Mouse (Mus musculus): Measurements from ENCODE around the gene Tlk2.

Gene Tlk2

DNA sequence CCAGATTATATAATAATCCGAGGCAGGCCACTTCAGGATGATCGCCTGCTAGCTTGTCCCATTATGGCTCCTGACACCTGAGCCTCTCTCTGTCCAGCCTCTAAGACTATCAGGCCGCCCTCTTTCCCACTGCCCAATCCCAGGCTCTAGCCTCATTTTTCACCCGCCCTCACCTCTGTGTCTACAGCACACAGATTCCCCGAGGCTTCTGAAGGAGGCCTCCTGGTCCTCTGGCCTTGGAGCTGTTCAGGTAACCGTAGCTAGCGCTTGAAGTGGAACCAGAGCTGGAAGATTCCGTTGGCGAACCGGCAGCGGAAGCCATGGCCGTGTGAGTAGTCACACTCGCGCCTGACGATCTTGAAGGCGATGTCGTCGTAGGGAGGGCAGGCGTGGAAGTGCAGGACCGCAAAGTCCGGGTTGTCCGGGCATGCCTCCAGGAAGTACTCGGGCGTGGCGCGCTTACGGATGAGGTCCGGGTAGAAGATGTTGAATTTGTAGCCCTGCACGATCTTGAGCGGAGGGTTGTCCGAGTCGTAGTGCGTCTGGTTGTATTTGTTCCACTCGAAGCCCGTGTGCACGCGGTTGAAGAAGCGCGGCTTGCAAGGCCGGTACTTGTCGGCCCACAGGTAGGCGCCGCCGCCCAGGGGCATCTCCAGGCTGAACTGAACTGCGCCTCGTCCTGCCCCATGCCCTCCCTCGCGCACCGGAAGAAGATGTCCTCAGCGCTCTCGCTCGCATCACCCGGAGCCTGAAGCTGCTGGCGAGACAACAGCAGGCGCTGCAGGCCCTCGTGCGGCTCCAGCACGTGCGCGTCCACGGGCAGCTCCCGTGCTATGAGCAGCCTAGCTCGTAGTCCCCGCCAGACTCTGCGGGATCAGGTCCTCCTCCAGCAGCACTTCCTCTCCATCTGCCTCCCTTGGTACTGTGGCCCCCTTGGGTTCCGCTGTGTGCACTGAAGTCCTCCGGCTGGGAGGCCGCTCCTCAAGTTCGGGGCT lies 13.8 kb upstream of the Tlk2 start:
- DNase-seq (ENCODE audit: low read depth, low spot score) = no peak

DNA sequence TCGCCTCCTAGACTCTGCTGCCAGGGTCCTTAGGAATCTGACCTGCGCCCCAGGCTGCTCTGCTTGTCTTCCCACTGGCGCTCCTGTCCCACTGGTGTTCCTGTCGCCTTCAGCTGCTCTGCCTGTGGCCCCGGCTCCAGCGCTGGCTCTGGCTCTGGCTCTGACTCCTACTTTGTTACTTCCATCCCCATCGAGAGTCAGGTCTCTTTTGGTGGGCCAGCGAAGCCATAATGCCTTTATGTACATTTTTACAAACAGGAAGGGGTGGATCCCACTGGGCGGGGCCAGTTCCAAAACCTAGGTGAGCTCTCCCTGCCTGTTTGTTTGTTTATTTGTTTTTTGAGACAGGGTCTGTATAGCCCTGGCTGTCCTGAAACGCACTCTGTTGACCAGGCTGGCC lies 11.8 kb upstream of the Tlk2 start:
- DNase-seq (ENCODE audit: low read depth, low spot score) = no peak

DNA sequence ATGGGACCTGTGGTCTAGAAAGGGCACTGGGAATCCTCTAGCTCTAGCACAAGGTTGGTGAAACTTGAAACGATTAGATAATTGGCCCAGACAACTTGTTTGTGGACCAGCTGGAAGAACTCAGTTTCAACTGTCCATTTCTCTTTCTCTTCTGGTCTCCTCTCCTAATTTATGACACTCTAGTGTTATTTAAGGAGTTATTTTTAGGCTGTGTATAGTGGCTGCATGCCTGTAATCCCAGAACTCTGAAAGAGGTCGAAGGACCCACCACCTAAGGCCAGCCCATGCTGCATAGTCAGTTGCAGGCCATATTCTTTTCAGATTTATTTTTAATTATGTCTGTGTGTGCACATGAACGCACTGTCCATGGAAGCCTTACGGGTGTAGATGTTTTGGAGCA lies 916 bp downstream of the Tlk2 start:
- DNase-seq (ENCODE audit: low read depth, low spot score) = no peak

DNA sequence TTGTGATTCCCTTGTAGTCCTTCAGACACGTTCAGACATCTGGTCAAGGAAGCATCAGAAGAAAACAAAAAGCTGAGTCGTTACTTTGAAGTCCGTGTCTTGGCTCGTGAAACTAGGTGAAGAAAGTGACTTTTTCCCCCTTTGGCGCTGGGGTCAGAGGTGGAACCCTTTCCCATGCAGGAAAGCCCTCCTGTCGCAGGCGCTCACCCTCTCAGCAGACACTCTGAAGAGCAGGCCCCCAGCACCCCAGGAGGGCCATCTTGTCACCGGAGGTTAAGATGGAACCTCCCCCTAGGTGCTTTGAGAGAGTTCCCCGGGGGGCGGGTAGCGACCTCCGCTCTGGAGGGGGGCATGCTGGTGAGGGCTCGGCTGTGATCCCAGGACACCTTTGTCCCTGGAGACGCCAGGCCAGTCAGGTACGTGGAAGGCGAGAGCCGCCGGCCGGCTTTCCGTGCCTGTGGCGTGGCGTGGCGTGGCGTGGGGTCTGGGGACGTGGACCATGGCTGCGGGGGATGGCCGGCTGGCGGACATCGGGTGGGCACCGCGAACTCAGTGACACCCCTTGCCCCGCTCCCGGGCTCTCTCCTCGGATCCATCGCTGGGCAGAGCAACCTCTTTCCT lies 2.0 kb downstream of the Tlk2 start:
- peak; percentile 72 for DNase-seq (ENCODE audit: low read depth, low spot score)

DNA sequence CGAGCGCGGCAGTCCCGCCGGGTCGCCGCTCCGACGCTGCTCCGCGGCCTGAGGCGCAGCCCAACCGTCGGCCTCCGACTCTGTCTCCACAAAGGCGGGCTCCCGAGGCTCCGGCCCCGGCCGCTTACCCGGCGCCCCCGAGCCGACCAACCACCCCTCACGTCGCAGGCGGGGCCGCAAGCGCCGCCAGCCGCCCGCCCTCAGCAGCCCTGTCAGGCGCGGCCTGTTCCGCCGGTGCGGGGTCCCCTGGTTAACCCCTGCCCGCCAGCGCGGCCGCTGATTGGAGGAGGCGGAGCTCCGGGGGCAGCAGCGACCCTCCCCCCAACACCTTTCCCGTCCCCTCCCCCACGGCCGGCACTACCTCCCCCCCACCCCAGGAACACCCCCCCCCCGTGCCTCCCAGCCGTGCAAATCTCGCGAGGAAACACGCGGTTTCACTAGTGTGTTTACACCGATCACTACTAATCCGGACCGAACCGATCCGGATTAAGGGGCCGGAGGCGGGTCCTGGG lies 2.6 kb downstream of the Tlk2 start:
- DNase-seq (ENCODE audit: low read depth, low spot score) = peak; percentile 95

DNA sequence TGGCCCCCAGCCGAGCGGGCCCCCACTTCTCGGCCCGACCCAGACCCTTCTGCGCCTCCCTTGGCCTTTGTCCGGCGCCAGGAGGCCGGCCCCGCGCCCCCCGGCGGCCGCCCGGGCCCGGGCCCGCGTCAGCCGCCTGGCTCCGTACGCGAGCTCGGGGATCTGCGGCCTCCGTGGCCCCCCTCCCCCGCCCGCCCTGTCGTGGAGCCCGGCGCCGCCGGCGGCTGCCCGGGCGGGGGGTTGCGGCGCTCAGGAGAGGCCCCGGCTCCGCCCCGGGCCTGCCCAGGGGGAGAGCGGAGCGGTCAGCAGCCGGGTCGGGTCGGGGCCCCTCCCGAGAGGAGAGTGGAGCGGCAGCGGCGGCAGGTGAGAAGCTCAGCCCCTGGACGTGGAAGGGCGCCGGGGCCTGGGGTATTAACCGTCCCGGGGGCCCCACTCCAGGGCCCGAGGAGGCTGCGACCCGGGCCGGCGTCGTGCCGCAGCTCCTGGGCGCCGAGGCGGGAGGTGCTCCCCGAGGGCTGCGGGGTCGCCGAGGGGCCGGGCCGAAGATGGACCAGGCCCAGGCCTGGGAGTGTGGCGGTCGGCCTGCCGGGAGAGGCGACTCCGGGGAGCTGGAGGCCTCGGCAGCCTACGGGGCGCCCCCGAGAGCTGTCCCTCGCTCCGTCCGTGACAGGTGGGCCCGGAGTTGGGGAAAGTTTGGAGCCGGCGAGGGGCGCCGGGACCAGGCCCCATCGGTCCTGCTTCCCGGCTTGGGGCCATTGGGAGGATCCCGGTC lies 3.3 kb downstream of the Tlk2 start:
- DNase-seq (ENCODE audit: low read depth, low spot score) = peak; percentile 67

DNA sequence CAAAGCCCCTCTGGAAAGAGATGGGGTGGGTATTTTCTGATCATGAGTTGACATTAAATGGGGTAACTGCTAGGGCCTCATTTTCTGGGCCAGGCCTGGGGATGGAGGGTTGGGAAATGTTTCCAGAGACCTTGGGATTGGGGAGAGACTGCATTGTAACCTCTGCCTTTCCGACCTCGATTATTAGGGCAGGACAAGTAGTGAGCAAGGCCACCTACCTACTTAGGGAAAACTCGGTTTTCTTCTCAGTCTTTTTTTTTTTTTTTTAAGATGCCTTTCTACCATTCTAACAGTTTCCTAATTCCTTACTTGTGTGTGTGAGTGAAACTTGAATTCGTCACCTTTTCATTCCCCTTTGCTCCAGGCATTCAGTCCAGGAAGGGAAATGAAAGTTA lies 3.9 kb downstream of the Tlk2 start:
- DNase-seq (ENCODE audit: low read depth, low spot score) = no peak

DNA sequence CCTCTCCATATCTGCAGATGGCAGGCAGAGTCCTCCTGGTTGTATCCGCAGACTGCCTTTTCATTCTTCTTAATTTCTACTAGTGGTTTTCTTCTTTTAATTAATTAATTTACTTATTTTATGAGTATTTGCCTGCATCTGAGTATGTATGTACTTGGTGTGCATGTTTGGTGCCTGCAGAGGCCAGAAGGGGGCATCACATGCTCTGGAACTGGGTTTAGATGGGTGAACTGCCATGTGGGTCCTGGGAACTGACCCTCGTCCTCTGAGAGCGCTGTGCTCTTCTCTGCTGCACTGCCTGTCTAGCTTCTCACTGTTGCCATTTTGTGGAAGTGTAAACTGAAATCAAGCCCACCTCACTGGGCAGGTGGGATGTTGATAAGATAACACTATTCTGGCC lies 6.1 kb downstream of the Tlk2 start:
- DNase-seq (ENCODE audit: low read depth, low spot score) = peak; percentile 35

DNA sequence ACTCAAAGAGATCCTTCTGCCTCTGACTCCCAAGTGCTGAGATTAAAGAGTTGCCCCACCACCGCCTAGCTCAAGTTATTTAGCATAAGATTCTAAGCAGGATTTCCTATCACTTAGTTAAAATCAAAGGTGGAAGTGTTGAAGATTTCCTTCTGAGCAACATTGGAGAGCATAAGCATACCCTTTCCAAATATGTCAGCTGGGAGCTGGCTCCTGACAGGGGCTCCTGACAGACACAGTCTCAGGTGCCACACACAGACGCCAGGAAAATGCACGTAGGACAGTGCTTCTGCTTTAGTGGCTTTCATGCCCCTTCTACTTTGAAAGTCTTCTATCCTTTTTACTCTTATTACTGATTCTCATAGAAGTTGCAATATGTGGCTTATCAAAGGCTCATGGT lies 13.6 kb downstream of the Tlk2 start:
- DNase-seq (ENCODE audit: low read depth, low spot score) = no peak

DNA sequence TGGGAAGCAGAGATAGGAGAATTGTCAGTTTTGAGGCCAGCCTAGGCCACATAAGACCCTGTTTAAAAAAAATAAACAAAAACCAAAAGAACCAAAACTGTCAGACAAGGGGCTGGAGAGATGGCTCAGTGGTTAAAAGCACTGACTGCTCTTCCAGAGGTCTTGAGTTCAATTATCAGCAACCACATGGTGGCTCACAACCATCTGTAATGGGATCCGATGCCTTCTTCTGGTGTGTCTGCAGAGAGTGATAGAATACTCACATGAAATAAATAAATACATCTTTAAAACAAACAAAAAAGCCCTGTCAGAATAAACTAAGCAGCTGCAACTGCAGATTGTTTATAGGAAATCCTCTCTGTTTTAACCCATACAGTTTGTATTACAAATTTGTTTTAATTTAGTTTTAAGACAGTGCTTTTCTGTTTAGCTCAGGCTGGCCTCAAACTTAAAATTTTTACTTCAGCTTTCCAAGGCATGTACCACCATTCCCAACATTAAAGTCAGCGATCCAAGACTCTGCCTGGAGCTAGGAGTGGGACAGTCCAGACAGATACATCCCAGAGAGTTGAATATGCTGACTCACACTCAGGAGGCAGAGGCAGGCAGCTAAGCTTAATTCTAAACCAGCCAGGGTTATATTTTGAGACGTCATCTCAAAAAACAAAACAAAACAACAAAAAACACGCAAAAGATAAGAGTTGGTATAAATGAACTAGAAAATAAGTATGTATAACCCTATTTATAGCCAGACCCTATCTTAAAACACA lies 18.5 kb downstream of the Tlk2 start:
- no peak for DNase-seq (ENCODE audit: low read depth, low spot score)

DNA sequence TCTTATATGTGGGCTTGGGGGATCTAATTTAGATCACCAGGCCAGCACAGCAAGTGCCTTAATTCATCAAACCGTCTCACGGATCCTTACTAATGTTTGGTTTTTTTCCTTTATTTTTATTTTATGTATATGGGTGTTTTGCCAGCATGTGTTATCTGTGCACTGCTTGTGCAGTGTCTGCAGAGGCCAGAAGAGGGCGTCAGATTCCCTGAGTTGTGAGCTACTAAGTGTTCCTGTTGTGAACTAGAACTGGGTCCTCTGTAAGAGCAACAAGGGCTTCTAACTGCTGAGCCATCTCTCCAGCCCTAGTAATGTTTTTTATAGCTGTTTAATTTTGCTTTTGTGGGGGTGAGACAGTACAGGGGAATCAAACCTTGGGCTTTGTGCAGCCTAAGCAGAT lies 23.8 kb downstream of the Tlk2 start:
- peak; percentile 29 for DNase-seq (ENCODE audit: low read depth, low spot score)

DNA sequence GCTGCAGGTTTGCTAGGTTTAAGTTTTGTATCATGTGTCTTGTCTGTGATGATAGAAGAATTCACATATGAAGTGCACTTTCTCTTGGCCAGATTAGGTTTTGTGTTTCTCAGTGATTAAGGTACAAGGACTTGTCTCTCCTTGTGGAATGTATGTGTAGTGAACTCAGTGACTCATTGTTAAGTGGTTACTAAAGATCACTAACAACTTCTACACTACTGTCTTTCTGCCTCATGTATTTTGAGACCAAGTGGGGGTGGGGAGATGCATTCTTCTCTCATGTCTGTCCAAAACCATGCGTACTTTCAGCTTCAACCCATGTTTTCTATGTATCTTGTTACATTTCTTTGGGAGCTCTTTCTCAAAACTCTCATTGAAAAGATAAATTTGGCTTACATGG lies 31.4 kb downstream of the Tlk2 start:
- no peak for DNase-seq (ENCODE audit: low read depth, low spot score)

DNA sequence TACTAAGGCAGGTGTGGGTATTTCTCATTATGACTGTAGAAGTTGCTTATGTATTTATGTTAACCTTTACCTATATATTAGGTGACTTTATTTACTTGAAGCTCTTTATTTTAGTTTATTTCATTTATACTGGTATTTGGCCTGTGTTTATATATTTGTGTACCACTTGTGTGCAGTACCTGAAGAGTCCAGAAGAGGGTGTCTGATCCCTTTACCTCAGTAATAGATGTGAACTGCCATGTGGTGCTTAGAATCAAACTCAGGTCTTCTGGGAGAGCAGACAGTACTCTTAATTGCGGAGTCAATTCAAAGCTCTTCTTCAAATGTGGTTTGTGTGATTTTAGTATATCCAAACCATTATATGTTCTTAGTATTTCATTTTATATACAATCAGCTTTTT lies 35.6 kb downstream of the Tlk2 start:
- DNase-seq (ENCODE audit: low read depth, low spot score) = peak; percentile 42

DNA sequence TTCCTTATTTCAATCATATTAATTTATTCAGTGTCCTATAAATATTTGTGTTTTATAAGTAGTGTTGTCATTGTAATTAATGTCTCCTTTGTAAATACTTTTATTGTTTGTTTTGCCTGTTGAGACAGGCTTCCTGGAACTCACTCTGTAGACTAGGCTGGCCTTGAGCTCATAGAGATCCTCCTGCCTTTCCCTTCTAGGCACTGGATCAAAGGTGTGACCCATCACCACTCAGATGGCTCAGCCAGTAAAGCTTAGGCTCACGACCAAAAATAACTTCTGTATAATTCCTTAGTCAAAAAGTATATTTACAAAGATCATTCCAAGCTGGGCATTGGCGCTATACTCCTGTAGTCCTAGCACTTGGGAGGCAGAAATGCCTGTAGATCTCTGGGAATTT lies 39.2 kb downstream of the Tlk2 start:
- DNase-seq (ENCODE audit: low read depth, low spot score) = no peak

DNA sequence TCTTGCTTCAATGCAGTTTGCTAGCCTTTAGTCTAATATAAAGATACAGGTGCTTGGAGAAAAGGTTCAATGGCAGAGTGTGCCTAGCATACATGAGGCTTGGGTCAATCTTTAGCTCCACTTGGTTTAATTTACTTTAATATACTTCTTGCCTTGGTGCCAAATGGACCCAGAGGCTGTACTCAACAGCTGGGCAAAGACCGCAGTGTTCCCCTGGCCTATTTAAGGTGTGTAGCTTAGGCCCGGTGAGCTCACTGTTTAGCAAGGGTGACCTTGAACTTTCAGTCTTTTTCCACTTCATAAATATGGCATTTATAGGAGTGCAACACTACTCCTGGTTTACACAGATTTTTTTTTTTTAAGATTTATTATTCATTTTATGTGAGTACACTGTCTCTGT lies 55.9 kb downstream of the Tlk2 start:
- DNase-seq (ENCODE audit: low read depth, low spot score) = no peak

DNA sequence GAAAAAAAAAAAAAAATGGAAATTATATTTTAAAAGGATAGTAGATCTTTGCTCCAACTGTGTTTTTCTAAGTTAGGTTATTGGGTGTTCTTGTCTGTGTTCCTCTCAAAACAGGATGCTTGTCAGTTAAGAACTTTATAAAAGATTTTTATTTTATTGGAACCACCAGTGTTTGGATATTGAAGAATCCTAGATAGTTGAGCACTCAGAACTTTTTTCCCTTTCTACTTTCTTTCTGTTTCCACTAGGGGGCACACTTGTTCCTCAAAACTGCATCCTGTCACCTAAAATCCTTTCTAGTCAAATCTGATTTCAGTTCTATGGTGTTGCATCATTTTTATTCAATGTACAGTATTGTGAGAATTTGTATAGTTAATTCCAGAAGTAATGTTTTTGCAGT lies 62.4 kb downstream of the Tlk2 start:
- peak; percentile 40 for DNase-seq (ENCODE audit: low read depth, low spot score)

DNA sequence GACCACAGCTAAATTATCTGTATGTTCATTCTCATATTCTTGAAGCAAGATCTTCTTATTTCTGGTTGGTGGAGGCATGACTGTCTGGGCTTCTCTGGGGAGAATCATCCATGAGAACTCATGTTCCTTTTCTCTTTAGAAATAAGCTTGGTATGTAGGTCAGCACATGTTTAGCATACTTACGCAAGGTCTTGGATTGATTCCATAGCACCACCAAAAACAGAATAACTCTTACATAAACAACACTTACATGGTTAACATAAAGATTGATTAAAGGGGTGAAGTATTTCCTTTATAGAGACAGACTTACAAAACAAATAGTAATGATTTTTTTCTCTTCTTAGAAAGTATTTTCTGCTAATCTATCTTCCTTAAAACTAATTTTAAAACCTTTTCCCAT lies 67.8 kb downstream of the Tlk2 start:
- no peak for DNase-seq (ENCODE audit: low read depth, low spot score)

DNA sequence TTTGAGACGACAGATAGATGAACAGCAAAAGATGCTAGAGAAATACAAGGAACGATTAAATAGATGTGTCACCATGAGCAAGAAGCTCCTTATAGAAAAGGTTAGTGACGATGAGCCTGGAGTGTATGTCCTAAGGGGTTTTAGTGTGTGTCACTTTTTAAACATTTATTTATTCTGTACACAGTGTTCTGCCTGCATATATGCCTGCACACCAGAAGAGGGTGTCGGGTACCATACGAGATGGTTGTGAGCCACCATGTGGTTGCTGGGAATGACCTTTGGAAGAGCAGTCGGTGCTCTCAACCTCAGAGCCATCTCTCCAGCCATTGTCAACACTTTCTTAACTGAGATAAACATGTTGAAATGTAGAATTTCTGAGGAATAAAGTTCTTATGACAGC lies 68.2 kb downstream of the Tlk2 start:
- DNase-seq (ENCODE audit: low read depth, low spot score) = no peak

DNA sequence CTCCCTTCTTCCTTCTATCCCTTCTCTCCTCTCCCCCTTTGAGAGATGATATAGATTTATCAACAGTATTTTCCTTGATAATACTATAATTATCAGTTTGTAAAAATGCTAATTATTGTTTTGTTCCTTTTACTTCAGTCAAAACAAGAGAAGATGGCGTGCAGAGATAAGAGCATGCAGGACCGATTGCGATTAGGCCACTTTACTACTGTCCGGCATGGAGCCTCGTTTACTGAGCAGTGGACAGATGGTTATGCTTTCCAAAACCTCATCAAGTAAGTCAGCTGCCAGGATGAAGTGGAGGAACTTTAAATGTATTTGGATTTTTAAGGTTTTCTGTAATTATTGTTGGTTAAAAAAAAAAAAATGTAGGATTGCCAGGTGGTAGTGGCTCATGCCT lies 68.7 kb downstream of the Tlk2 start:
- no peak for DNase-seq (ENCODE audit: low read depth, low spot score)

DNA sequence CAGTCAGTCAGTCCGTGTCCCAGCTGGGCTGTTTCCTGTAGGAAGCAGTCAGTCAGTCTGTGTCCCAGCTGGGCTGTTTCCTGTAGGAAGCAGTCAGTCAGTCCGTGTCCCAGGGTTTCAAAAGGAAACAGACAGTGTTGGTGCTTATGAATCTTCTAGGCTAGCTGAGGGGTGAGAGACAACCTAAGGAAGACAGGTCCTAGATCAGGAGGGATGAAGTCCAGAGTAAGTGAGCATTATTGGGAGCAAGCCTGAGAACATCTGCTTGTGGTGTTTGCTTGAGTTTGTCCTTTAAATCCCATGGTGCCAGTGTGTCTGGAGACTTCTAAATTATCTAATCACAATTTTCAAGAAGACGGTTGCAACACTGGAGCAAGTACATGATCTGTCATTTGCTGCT lies 81.1 kb downstream of the Tlk2 start:
- no peak for DNase-seq (ENCODE audit: low read depth, low spot score)

DNA sequence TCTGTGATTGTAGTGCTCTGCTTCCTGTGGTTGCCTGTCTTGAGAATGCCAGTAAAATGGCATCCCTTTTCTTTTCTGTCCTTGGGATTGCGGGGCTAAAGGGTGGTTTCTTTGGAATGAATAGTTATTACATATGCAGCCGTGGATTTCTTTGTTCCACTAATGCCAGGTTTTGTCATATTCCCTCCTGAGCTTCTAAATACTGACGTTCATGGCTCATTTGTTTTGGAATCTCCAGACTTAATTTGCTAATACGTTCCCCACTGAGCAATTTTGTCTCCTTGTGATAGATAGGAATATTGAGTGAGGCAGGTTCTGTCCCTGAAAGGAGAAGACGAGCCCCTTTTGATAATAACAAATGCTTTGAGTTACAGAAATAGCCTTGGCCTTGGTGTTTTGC lies 82.5 kb downstream of the Tlk2 start:
- DNase-seq (ENCODE audit: low read depth, low spot score) = no peak

Measured in A20 (cell line).